ENCODE assay signal across 9 mouse cellular contexts in the genomic region with DNA sequence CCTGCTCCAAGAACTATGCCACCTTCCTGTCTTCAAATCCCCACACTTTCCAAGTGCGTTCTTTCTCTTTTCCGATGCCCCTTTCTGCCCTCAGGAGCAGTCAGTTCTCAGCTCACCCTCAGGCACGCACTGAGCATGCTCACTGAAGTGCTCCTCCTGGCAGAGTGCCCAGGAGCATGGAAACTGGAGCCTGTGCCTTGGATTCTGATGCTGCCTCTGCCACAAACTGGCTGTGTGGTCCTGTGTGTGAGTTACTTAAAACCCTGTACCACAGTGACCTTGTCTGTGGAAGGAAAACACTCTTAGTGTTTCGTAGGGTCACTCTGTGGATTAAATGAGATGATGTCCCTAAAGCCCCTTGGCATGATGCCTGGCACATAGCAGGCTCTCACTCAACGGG.
DNase-seq lines count a peak whose midpoint lies in the region; ATAC-seq and TF ChIP-seq lines count a peak whose summit lies in the region.
"Had no signal": no experiment of that assay in that cellular context is flagged by ENCODE, and none has a peak within 500 bp of the region (broad histone marks: within the 10 kb centered on the region; RNA-seq: fewer than 3 reads in every experiment).

No protein-coding gene starts in this region.

- H3K4me3 ChIP-seq in forebrain, embryonic 12.5 days (replicated peaks): no peak overlapping the region
- H3K4me3 ChIP-seq in forebrain, embryonic 10.5 days: no peak overlapping the region
- no peak overlapping the region for H3K4me3 ChIP-seq in limb, embryonic 14.5 days (replicated peaks; ENCODE audit: low read length)
- H3K4me3 ChIP-seq in limb, embryonic 10.5 days: no peak overlapping the region
- no peak overlapping the region for H3K4me3 ChIP-seq in midbrain, embryonic 14.5 days (replicated peaks; ENCODE audit: low read depth, low read length)
- H3K4me3 ChIP-seq in thymus, adult 2 months (ENCODE audit: control insufficient read depth, insufficient read depth, low read length): no peak overlapping the region

- TF ChIP-seq POLR2A in limb, embryonic 14.5 days (IDR thresholded peaks at IDR 0.05; ENCODE audit: borderline replicate concordance, extremely low read depth, insufficient read depth, insufficient read length): no peak
- no peak for TF ChIP-seq POLR2A in thymus, adult 2 months (IDR thresholded peaks at IDR 0.05; ENCODE audit: control insufficient read depth, extremely low read depth, insufficient read depth, low read length, poor library complexity)

- peaks cover 8% of the 10 kb centered on the region for H3K4me1 ChIP-seq in forebrain, embryonic 12.5 days
- peaks cover 16% of the 10 kb centered on the region for H3K4me1 ChIP-seq in forebrain, embryonic 10.5 days
- H3K4me1 ChIP-seq in limb, embryonic 14.5 days (ENCODE audit: control insufficient read depth, insufficient read depth, low read length): no peaks in the 10 kb centered on the region
- no peaks in the 10 kb centered on the region for H3K4me1 ChIP-seq in limb, embryonic 10.5 days
- H3K4me1 ChIP-seq in midbrain, embryonic 14.5 days (ENCODE audit: control insufficient read depth, insufficient read depth, low read length): no peaks in the 10 kb centered on the region; the same call in 1 of the 2 replicates
- no peaks in the 10 kb centered on the region for H3K4me1 ChIP-seq in thymus, adult 2 months (replicated peaks; ENCODE audit: control insufficient read depth, insufficient read depth, low read length)

- no peak overlapping the region for H3K4me2 ChIP-seq in forebrain, embryonic 12.5 days
- no peak overlapping the region for H3K4me2 ChIP-seq in limb, embryonic 14.5 days (replicated peaks; ENCODE audit: low read depth, low read length, severe bottlenecking)
- H3K4me2 ChIP-seq in midbrain, embryonic 14.5 days (ENCODE audit: low read length): no peak overlapping the region

- no peak overlapping the region for H3K27ac ChIP-seq in forebrain, embryonic 12.5 days
- no peak overlapping the region for H3K27ac ChIP-seq in forebrain, embryonic 10.5 days
- no peak overlapping the region for H3K27ac ChIP-seq in limb, embryonic 14.5 days (replicated peaks; ENCODE audit: low read depth, low read length)
- H3K27ac ChIP-seq in limb, embryonic 10.5 days: no peak overlapping the region
- no peak overlapping the region for H3K27ac ChIP-seq in midbrain, embryonic 14.5 days (replicated peaks; ENCODE audit: low read depth, low read length)
- no peak overlapping the region for H3K27ac ChIP-seq in thymus, adult 2 months (ENCODE audit: control insufficient read depth, insufficient read depth, low read length)

- peak; percentile 55; the same call in 1 of the 2 replicates for ATAC-seq in forebrain, embryonic 12.5 days (ENCODE audit: low FRiP score)
- ATAC-seq in limb, embryonic 14.5 days (ENCODE audit: low FRiP score, low read depth): no peak
- ATAC-seq in midbrain, embryonic 14.5 days (ENCODE audit: low FRiP score, low TSS enrichment): no peak; the same call in 1 of the 2 replicates

- 58% methylated on average over 5 of the region's 5 CpGs for WGBS in forebrain, embryonic 12.5 days
- WGBS in forebrain, embryonic 10.5 days: 71% methylated on average over 5 of the region's 5 CpGs
- 63% methylated on average over 5 of the region's 5 CpGs for WGBS in limb, embryonic 14.5 days
- 81% methylated on average over 5 of the region's 5 CpGs for WGBS in limb, embryonic 10.5 days
- WGBS in midbrain, embryonic 14.5 days: 51% methylated on average over 5 of the region's 5 CpGs
- WGBS in thymus, adult 2 months: 81% methylated on average over 5 of the region's 5 CpGs

- DNase-seq in forebrain, embryonic 10.5 days (ENCODE audit: extremely low spot score, low spot score): no peak
- peak; percentile 30 for DNase-seq in limb, embryonic 14.5 days (ENCODE audit: low spot score)
- DNase-seq in limb, embryonic 10.5 days (ENCODE audit: low spot score): no peak
- peak; percentile 58 to 75 for DNase-seq in cerebellum, postnatal 25 days
- DNase-seq in midbrain, embryonic 14.5 days: peak; percentile 50
- DNase-seq in spleen, adult 18-20 months: no peak
- no peak for DNase-seq in thymus, adult 2 months

- no peak for TF ChIP-seq CTCF in thymus, adult 2 months (IDR thresholded peaks at IDR 0.05; ENCODE audit: borderline replicate concordance, control insufficient read depth, extremely low read depth, insufficient read depth, low read length, poor library complexity)

- H3K9me3 ChIP-seq in forebrain, embryonic 12.5 days: no peaks in the 10 kb centered on the region
- no peaks in the 10 kb centered on the region for H3K9me3 ChIP-seq in forebrain, embryonic 10.5 days
- H3K9me3 ChIP-seq in limb, embryonic 14.5 days (ENCODE audit: control insufficient read depth, low read length): no peaks in the 10 kb centered on the region
- H3K9me3 ChIP-seq in limb, embryonic 10.5 days (replicated peaks): no peaks in the 10 kb centered on the region
- no peaks in the 10 kb centered on the region for H3K9me3 ChIP-seq in midbrain, embryonic 14.5 days (ENCODE audit: control insufficient read depth, low read length)

- no peaks in the 10 kb centered on the region for H3K27me3 ChIP-seq in forebrain, embryonic 12.5 days
- H3K27me3 ChIP-seq in forebrain, embryonic 10.5 days (ENCODE audit: poor library complexity, severe bottlenecking): no peaks in the 10 kb centered on the region
- H3K27me3 ChIP-seq in limb, embryonic 14.5 days (ENCODE audit: control insufficient read depth, insufficient read depth, low read length): no peaks in the 10 kb centered on the region
- no peaks in the 10 kb centered on the region for H3K27me3 ChIP-seq in limb, embryonic 10.5 days (ENCODE audit: low read depth, poor library complexity, severe bottlenecking)
- no peaks in the 10 kb centered on the region for H3K27me3 ChIP-seq in midbrain, embryonic 14.5 days (ENCODE audit: control insufficient read depth, insufficient read depth, low read length)
- no peaks in the 10 kb centered on the region for H3K27me3 ChIP-seq in thymus, adult 2 months (ENCODE audit: control insufficient read depth, insufficient read depth, low read length)
- H3K27me3 ChIP-seq: CH12.LX had no signal

- H3K9ac ChIP-seq in forebrain, embryonic 12.5 days: no peak overlapping the region
- H3K9ac ChIP-seq in limb, embryonic 14.5 days (ENCODE audit: low read depth, low read length, severe bottlenecking): no peak overlapping the region
- H3K9ac ChIP-seq in midbrain, embryonic 14.5 days (replicated peaks; ENCODE audit: low read length): no peak overlapping the region

- H3K36me3 ChIP-seq in forebrain, embryonic 12.5 days (replicated peaks): no peaks in the 10 kb centered on the region
- H3K36me3 ChIP-seq in forebrain, embryonic 10.5 days (replicated peaks): no peaks in the 10 kb centered on the region
- H3K36me3 ChIP-seq in limb, embryonic 14.5 days (ENCODE audit: control insufficient read depth, insufficient read depth, low read length): no peaks in the 10 kb centered on the region
- no peaks in the 10 kb centered on the region for H3K36me3 ChIP-seq in limb, embryonic 10.5 days
- no peaks in the 10 kb centered on the region for H3K36me3 ChIP-seq in midbrain, embryonic 14.5 days (ENCODE audit: control insufficient read depth, insufficient read depth, low read length)
- H3K36me3 ChIP-seq in thymus, adult 2 months (ENCODE audit: control insufficient read depth, insufficient read depth, low read length): no peaks in the 10 kb centered on the region

Comparison
In these comparisons a context has a peak if more than half of its experiments do, and no peak if none do; other contexts are left out.
1. DNase-seq: peak in limb, embryonic 14.5 days (single experiment), cerebellum, postnatal 25 days (2 of 2) and midbrain, embryonic 14.5 days (single experiment); none in forebrain, embryonic 10.5 days (single experiment), limb, embryonic 10.5 days (single experiment), spleen, adult 18-20 months (0 of 2) and thymus, adult 2 months (single experiment).